Mouse (Mus musculus) layer of hippocampus, adult 9-11 months (tissue): ENCODE data around the gene Gm6871.
"Not testable (repeated sequence)": the region's sequence is repeated elsewhere in the genome, so short reads cannot be mapped to it uniquely, and the experiment has no call there.

ENCODE experiments used
- DNase-seq: peaks from one replicate; pipeline ENCODE4 v3.0.0; 2022

Gene Gm6871

DNA sequence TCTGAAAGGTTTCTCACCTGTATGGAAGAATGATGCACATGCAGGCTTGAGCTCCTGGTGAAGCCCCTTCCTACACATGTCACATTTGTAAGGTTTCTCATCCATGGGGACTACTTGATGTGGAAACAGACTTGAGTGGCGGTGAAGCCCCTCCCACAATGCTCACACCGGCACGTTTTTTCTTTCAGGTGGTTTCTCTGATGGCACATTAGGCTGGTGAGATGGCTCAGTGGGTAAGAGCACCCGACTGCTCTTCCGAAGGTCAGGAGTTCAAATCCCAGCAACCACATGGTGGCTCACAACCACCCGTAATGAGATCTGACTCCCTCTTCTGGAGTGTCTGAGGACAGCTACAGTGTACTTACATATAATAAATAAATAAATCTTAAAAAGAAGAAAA is at the start of gene Gm6871:
Gene Gm6871 (minus strand): TSS at position 101 of the 400 bp plus-strand sequence.
- DNase-seq = not testable (repeated sequence)

DNA sequence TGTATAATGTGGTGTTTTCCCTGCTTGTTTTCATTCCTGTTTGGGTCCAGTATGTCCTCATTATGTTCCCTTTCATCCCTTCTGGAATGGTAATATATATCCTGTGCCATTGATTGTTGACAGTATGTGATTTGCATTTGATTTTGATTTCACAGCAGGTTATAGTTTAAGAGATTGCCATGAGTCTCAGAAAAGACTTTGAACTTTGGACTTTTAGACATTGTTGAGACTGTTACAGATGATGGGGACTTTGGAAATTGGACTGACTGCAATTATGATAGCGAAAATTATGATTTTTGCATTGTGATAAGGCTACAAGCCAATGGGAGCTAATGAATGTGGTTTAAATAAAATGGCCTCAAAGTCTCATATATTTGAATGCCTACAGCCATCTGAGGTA is 42.8 kb upstream of the Gm6871 start:
- DNase-seq = not testable (repeated sequence)

DNA sequence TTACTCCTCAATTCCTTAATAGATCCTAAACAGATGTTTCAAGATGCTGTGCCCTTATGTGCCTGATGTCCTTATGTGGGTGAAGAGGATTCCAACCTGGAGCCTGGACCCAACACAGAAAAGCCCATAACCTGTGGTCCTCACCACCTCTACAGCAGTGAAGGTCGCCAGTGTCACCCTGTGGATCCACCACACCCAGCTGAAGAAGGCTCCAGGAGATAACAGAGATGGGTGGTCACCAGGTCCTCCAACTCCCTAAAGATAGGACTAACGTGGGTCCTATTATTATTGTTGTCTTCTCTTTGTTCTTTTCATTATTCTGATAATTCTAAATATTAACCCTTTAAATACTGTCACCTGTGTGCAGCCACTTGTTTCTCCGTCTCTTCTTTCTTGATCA is 38.2 kb upstream of the Gm6871 start:
- no peak for DNase-seq

DNA sequence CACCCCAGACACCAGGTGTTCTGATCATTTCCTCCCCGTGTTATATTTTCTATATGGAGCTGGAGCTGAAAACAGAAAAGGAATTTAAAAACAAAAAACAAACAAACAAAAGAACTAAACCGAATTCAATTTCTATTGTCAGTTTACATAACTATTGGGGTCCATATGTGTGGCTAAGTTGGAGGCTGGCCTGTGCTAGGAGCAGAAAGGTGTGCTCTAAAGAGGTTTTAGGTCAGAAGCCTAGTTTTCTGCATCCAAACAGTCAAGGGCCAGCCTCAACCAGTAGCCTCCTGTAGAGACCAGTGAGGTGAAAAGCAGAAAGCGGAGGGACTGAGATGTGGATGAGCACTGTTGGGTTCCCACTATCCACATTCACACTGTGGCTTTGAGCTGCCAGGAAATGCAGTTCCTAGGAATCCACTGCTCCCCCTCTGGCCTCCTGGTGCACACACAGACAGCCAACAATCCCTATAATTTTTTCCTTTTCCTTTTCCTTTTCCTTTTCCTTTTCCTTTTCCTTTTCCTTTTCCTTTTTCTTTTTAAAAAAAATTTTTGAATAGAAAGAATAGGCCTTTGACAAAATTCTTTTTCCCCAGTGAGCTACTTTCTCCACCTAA is 26.6 kb upstream of the Gm6871 start:
- DNase-seq = no peak

DNA sequence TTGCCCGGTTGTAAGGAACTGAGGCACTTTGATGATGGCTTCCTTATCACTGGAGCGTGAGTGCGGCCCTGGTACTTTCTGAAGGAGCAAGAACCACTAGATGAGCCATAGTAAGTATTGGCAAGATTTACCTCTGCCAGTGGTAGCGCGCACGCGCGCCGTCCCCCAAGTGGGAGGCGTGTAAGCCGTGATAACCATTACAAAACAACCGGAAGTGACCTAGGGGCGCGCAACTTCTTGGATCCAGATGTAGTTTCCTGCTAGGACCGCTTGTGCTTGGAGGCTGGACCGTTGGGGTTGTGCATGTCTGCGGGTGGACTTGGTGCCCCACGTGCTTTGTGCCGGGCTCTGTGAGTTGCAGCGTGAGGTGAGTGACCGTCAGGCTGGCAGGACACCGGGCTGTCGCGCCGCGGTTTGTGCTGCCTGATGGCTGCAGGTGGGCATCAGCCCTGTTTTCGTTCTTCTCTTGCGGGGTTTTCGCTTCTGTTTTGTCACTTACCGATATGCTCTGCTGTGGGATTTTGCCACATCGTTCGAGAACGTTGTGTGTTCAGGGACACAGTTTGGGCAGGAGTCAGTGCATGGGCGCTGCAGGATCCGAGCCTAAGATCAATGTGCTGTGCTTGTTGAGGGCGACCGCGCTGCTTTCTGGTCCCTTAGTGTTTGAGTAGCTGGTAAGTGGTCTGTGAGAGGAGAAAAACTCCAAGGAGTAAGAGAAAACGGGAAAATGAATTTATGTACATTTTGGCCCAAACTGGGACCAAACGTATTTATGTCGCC is 25.8 kb upstream of the Gm6871 start, which contains the start of gene 2610021A01Rik:
Gene 2610021A01Rik (plus strand): TSS at position 197 of the 780 bp plus-strand sequence.
- peak; percentile 95 for DNase-seq

DNA sequence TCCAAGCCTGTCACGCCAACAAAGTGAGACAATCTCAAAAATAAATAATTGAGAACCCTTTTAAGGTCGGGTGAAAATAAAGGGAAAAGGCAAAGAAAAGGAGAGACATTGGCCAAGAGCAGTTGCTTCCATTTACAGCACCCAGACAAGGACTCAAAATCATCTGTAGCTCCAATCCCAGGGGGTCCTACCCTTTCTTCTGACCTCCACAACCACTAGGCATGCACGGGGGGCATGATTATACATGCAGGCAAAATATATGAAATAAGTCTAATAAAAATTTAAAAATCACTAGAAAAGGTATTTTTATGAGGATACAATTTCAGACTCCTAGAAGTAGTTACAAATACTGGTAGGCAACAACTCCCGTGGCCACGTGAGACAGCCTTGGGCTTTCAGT is 25.2 kb upstream of the Gm6871 start:
- no peak for DNase-seq

DNA sequence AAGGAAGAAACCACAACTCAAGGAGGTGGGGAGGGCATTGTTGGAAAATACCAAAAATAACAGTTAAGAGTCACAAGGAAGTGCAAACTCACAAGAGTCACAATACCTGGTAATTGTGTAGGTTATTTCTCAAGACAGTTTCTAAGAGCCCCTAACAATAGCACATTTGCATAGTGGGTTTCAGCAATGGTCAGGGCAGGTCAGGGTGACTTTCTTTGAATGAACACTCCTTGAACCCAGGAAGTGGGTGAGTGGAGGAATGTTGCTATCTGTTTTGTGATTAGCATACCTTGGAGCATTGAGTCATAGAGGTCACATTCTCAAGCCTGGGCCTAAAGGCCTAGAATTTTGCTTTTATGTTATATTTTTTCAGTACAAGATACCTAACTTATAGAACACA is 14.4 kb upstream of the Gm6871 start:
- DNase-seq = not testable (repeated sequence)

DNA sequence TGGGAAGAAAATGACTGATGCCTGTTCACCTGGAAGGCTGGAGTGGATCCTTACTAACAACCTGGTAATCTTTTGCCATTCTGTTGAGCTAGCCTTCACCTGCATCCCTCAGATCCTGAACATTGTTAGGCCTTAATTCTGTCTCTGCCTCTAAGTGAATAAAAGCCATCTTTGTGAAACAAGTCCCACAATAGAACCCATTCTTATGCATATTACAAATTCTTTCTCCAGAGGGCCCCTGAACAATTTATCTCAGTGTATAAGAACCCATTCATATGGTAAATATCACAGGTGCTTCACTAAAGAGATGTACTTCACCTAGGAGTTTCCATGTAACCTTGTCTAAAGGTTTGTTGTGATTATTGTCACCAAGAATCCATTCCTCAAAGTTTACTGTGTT is 8.6 kb upstream of the Gm6871 start:
- DNase-seq = no peak

DNA sequence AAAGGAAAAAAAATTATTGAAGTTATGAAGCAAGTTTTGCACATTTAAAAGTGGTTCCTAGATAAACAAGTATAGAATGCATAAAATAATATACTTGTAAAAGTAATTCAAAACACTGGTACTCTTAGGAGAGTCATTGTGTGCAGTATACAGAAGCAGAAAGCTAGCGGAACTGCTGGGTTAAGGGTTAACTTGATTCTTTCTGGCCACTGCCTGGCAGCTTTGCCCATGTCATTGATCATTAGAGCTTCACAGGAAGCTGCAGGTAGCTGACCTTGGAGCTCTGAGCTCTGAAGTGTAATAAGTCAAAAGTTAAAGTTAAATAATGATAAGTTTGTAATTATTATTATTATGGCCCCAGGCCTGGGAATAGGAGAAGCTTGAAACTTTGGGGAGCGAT is 4.5 kb upstream of the Gm6871 start:
- DNase-seq = no peak

DNA sequence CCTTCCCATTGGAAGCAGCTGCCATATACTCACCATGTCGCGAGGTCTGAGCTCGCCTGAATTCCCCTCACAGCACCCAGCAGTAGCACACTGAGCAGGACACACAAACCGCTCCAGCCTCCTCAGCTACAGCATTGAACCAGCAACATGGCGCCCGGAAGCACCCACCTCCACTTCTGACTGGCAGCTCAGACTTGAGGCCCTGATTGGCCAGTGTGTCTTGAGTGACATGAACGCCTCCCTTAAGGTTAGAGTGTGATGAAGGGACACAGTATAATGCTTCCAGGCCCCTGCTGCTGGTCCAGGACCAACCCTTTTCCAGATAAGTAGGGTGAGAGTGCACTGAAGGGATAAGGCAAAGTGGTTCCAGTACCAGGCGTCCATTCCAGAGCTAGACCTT is 12.8 kb downstream of the Gm6871 start:
- DNase-seq = no peak

DNA sequence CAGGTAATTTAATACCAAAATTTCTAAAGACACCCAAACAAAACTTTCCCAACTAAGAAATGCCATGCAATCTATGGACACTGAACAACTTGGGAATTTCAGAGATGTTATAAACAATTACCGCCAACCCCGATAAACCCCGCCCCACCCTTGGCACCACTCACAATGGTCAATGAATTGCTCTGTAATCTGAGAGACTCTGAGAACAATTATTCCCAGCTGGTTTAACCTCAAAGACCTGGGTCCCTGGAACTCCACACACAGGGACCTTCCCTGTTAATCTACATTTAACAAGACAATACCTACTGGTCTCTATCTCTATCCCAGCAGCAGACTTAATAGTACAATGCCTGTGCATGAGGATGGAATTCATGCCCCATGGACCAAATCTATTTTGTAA is 60.8 kb downstream of the Gm6871 start:
- no peak for DNase-seq

DNA sequence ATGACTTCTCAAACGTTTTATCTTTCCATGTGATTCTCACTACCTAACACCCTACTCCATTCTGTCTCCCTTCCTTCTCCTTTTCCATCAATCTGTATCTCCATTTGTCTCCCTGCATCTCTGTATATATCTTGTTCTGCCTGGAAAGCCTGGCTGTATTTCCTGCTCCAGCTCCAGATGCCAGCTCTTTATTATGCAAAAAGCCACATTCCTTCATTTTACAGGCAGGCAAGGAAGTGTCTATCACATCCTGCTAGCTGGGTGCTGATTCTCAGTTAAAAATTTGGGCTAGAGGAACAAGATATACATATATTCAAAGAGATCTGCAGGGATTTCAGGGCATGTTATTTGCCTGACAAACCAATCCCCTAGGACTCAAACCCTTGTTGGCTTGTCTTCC is 61.3 kb downstream of the Gm6871 start:
- no peak for DNase-seq

DNA sequence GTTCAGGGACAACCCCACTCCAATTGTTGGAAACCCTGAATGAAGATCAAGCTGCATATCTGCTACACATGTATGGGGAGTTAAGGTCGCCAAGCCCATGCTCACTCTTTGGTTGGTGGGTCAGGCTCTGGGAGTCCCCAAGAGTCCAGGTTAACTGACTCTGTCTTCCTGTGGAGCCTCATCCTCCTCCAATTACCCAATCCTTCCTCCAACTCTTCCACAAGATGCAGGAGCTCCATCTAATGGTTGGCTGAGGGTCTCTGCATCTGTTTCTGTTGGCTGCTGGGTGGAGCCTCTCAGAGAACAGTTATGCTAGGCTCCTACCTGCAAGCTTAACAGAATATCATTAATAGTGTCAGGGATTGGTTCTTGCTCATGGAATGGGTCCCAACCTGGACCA is 71.1 kb downstream of the Gm6871 start:
- no peak for DNase-seq

DNA sequence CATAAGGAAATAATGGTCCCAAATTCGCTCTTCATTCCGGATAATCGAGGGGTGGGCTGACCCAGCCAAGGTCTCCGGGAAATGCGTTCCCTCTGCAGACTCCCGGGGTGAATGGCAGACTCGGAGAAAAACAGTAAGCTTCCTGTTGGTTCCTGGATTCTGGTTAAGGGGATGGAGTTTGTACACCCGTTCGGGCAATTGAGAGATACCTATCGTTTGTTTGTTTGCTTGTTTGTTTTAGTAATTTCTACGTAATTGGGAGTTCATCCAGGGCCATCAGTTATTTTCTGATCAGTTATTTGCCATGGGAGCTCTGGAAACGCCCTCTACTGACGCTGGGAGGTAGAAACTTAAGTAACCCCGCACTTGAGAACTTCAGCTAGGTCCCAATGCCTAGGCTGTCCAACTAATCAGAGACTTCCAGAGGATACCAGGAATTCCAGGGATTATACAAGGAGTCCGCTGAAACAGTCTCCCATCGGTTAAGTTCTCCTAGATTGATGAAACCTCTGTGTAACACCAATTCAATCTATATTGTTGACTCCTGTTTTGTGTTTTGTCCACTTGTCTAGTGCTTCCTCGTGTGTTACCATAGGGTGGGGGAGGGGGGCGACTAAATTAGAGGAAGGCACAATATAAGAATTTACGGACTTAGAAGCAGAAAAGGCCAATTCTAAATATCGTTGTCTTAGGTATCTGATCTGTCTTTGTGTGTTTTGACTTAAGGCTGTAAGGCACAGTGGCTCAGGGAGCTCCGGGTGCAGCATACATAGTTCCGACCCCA is 73.1 kb downstream of the Gm6871 start:
- peak; percentile 75 for DNase-seq

DNA sequence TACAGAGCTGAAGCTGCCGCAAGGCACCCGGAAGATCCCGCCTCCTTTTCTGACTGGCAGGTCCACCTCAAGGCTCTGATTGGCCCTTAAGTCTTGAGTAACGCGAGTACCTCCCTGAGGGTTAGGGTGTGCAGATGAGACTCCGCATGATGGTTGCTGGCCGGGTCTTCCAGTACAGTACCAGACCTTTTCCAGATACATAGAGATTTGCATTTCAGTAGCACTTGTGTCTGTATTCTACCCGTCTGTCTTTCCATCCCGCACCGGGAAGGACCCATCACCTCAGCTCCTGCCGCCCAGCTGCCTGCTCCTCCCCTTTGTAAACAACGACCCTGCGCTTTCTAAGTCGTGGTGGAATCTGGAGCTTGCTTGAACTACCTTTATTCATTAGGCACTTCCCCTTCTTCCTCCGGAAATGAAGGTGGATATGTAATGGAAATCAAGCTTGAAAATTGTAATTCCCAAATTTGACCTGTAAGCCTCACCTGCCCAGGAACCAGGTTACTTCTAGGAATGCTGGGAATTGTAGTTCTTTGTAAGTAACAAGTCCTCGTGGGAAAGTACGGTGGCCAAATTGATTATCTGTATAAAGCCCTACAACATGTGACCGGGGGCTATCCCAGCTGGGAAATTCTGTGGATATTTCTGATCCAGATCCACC is 73.9 kb downstream of the Gm6871 start, which contains the start of the genes Gm20449 and AW146154:
Gene Gm20449 (minus strand): TSS at position 29 of the 661 bp plus-strand sequence.
Gene AW146154 (minus strand): TSS at position 502 of the 661 bp plus-strand sequence.
- peak; percentile 98 for DNase-seq

DNA sequence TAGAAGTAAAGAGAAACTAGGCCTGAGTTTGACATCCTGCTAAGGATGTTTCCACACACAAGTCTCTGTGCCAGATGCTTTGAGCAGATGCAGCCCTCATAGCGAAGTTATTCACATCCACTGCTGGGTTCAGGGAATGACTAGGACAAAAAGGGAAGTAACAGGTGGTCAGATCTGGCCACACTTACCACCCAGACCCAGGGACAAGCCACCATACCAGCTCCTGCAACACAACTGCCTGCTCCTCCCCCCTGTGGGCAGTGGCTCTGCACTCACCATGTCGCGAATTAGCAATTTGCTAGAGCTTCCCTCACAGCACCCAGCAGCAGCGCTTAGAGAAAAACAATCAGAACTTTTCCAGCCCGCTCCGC is 74.5 kb downstream of the Gm6871 start:
- not testable (repeated sequence) for DNase-seq

DNA sequence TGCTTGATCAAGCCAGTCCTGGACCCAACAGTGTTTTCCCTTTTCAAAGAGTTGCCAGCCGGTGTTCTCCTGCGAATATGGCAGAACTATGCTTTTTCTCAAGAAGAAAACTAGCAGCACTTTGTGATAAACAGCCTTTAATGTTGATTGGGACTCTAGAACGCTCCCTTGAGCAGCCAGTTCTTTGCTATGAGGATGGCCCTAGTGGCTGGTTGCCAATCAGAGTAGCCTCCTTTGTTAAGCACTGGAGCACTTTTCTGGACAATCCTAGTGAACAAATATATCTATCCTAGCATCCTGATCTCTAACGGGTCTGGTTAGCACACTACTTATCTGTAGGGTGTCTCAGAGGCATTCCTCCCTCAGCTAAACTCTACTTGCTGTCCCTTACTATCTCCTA is 75.0 kb downstream of the Gm6871 start:
- not testable (repeated sequence) for DNase-seq

DNA sequence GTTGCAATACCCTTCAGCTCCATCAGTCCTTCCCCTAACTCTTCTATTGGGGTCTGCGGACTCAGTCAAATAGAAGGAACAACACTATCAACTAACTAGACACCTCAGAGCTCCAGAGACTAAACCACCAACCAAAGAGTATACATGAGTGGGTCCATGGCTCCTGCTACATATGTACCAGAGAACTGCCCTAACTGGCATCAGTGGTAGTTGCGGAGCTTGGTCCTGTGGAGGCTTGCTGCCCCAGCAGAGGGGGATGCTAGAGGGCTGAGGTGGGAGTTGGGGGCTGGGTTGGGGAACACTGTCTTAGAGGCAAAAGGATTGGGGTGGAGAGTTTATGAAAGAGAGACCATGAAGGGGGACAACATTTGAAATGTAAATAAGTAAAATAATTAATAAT is 75.6 kb downstream of the Gm6871 start:
- no peak for DNase-seq
